Mouse (Mus musculus): ENCODE measurements around the gene Olfr374. TPM values are rescaled to one million over a fixed set of nuclear protein-coding genes. Genes with fewer than 3 reads are reported as not detected.

Gene Olfr374
- polyA plus RNA-seq (2012; rRNA removed): not detected in 2 replicates

DNA sequence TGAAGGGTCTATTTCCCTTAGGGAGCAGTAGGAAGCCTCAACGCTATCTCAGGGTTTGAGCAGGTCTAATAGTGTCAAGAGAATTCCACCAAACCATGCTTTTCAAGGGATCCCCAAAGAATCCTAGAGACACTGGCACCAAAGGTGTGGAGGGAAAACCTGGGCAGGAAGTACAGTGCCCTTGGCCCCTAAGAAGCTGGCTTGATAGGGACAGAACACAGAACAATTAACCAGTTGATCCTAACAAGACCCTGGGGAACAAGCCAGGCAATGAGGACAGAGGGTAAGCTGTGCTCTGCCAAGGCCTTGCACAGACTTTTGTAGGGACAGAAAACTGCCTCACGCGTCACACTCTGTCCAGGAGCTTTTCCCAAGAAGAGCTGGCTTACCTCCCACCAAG lies at the start of gene Olfr374:
Gene Olfr374 (plus strand): TSS at position 301 of the 400 bp plus-strand sequence.

DNA sequence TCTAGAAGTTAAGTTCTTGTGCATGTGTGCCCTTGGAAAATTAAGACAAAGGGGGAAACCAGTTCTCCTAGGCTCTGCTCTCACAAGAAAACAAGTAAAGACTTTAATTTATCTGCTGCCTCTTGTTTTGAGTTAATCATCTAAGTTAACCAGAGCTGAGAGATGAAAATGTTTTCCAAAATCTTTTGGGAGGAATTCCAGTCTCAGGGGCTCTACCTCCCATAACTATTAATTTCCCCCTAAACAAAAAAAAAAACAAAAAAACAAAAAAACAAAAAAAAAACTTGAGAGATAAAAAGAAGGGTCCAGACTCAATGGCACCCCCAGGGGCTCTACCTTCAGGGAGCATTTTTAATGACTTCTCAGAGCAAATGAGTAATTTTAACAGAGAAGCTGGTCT lies 24.0 kb upstream of the Olfr374 start, which contains the start of gene Olfr373:
Gene Olfr373 (plus strand): TSS at position 301 of the 400 bp plus-strand sequence.

GRCm38 (mm10) chr8:72134756-72135445 lies 28.1 kb downstream of the Olfr374 start, which contains the start of gene Tpm4:
Gene Tpm4 (plus strand): TSS chr8:72134975.

GRCm38 (mm10) chr8:72160707-72161697 lies 54.2 kb downstream of the Olfr374 start, which contains the start of gene Rab8a:
Gene Rab8a (plus strand): TSS chr8:72161200.

Other genes with a start within 250 kb of the Olfr374 start
- gene Zfp709, start 225.0 kb upstream of the Olfr374 start, polyA plus RNA-seq (2012; rRNA removed): 0.40 and 0.55 TPM in 2 replicates
- gene Zfp882, start 198.4 kb upstream of the Olfr374 start, polyA plus RNA-seq (2012; rRNA removed): 0.53 and 0.68 TPM in 2 replicates
- gene Zfp617, start 198.4 kb upstream of the Olfr374 start, polyA plus RNA-seq (2012; rRNA removed): 5.6 and 6.4 TPM in 2 replicates
- 8.4 and 9.4 TPM in 2 replicates for gene Zfp961, start 156.0 kb upstream of the Olfr374 start, polyA plus RNA-seq (2012; rRNA removed)
- gene Cyp4f18, start 97.4 kb upstream of the Olfr374 start, polyA plus RNA-seq (2012; rRNA removed): 0.83 and 1.2 TPM in 2 replicates
- gene Olfr372, start 65.8 kb upstream of the Olfr374 start, polyA plus RNA-seq (2012; rRNA removed): not detected in 2 replicates
- not detected in 2 replicates for gene Olfr373, start 23.9 kb upstream of the Olfr374 start, polyA plus RNA-seq (2012; rRNA removed)
- 54.5 and 55.8 TPM in 2 replicates for gene Tpm4, start 27.9 kb downstream of the Olfr374 start, polyA plus RNA-seq (2012; rRNA removed)
- gene Rab8a, start 54.2 kb downstream of the Olfr374 start, polyA plus RNA-seq (2012; rRNA removed): 59.8 and 60.7 TPM in 2 replicates
- gene Hsh2d, start 82.6 kb downstream of the Olfr374 start, polyA plus RNA-seq (2012; rRNA removed): 0.14 and 0.36 TPM in 2 replicates
- gene Cib3, start 105.8 kb downstream of the Olfr374 start, polyA plus RNA-seq (2012; rRNA removed): not detected in 2 replicates
- not detected in 2 replicates for gene Gm11034, start 106.6 kb downstream of the Olfr374 start, polyA plus RNA-seq (2012; rRNA removed)
- gene Fam32a, start 112.7 kb downstream of the Olfr374 start, polyA plus RNA-seq (2012; rRNA removed): 28.7 and 30.2 TPM in 2 replicates
- 34.5 and 39.2 TPM in 2 replicates for gene Ap1m1, start 133.0 kb downstream of the Olfr374 start, polyA plus RNA-seq (2012; rRNA removed)
- gene Gm10282, start 198.2 kb downstream of the Olfr374 start, polyA plus RNA-seq (2012; rRNA removed): 7.9 and 8.8 TPM in 2 replicates
- 3.1 TPM in 2 replicates for gene Klf2, start 212.0 kb downstream of the Olfr374 start, polyA plus RNA-seq (2012; rRNA removed)

Measured in liver, embryonic 14 days (tissue).